Comparison of ENCODE assay signal across 9 mouse cellular contexts in the genomic region with DNA sequence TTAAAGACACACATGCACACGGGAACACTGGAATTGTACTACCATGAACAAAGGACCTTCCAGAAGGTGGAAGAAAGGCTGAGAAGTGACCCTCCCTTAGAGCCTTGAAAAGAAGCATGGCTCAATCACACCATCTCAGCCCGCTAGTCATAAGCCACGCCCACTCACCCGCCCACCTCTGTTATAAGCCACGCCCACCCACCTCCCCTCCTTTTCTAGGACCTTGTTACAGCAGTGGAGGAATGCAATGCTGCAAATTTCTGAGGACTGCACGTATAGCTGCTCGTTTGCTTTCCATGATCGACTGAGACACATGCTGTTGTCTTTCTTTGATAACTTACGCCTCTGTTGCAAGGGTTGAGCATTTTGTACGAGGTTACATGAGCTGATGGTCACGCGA. TPM values are rescaled to one million over a fixed set of nuclear protein-coding genes. Genes with fewer than 3 reads are reported as not detected.
A peak's percentile ranks its signal among the peaks of the same experiment; 100 is the strongest.
DNase-seq lines count a peak whose midpoint lies in the region; ATAC-seq and TF ChIP-seq lines count a peak whose summit lies in the region.
"Had no signal": no experiment of that assay in that cellular context is flagged by ENCODE, and none has a peak within 500 bp of the region (broad histone marks: within the 10 kb centered on the region; RNA-seq: fewer than 3 reads in every experiment).

No protein-coding gene starts in this region.

- no peaks in the 10 kb centered on the region for H3K27me3 ChIP-seq in kidney, embryonic 16.5 days (ENCODE audit: insufficient read depth, low read length)

- in situ Hi-C loops in ES-E14 (cut with MboI; ENCODE audit: low sequenced_read_pairs in 2 of 2, unreplicated experiment in 2 of 2) = no loop called here

- H3K9ac ChIP-seq in kidney, embryonic 16.5 days (replicated peaks; ENCODE audit: low read length) = no peak overlapping the region
- H3K9ac ChIP-seq in ES-E14 (ENCODE audit: insufficient read depth, low read depth, low read length, poor library complexity, severe bottlenecking) = no peak overlapping the region
- H3K9ac ChIP-seq: embryonic facial prominence, embryonic 12.5 days had no signal

- ATAC-seq in kidney, embryonic 16.5 days (ENCODE audit: low FRiP score, low TSS enrichment) = 0 out of 2 replicates have a peak, but pooled peaks have one; percentile 16

- peaks cover 8% of the 10 kb centered on the region for H3K4me1 ChIP-seq in kidney, embryonic 16.5 days (ENCODE audit: insufficient read depth, low read length)
- H3K4me1 ChIP-seq in ES-E14 (ENCODE audit: control insufficient read depth in 2 of 2, insufficient read depth in 2 of 2, low read length in 2 of 2, poor library complexity in 1 of 2) = peaks cover 3 to 12% of the 10 kb centered on the region in 2 experiments; a peak in 2 of 4 replicates

- DNase-seq in kidney, postnatal 36 days = no peak
- peak; percentile 78 for DNase-seq in ES-E14 (ENCODE audit: low read depth, low spot score)
- DNase-seq in embryo, embryonic 9.5 days (ENCODE audit: extremely low spot score) = peak; percentile 63
- DNase-seq in lung, postnatal 14 days = peak; percentile 27
- no peak for DNase-seq in spleen, postnatal 14 days (ENCODE audit: low spot score in 2 of 2)
- DNase-seq in cerebellum, adult 11 months = no peak
- no peak for DNase-seq in left cerebral cortex, adult 18-20 months (ENCODE audit: low spot score in 2 of 2)

- H3K9me3 ChIP-seq in kidney, embryonic 16.5 days (ENCODE audit: low read length) = no peaks in the 10 kb centered on the region
- no peaks in the 10 kb centered on the region for H3K9me3 ChIP-seq in ES-E14 (ENCODE audit: control insufficient read depth, insufficient read depth, low read depth, low read length)
- H3K9me3 ChIP-seq: embryonic facial prominence, embryonic 12.5 days had no signal

- no peak overlapping the region for H3K4me2 ChIP-seq in kidney, embryonic 16.5 days (replicated peaks; ENCODE audit: low read depth, low read length)
- H3K4me2 ChIP-seq: embryonic facial prominence, embryonic 12.5 days had no signal

- 50% methylated on average over 12 of the region's 12 CpGs for WGBS in kidney, embryonic 16.5 days

- H3K4me3 ChIP-seq in kidney, embryonic 16.5 days (ENCODE audit: low read length) = no peak overlapping the region
- H3K4me3 ChIP-seq in ES-E14 (ENCODE audit: insufficient read depth in 1 of 2, low read depth in 1 of 2, low read length in 2 of 2, poor library complexity in 1 of 2, severe bottlenecking in 1 of 2) = no peak overlapping the region; a peak in 2 of 4 replicates
- H3K4me3 ChIP-seq: embryonic facial prominence, embryonic 12.5 days had no signal

- H3K27ac ChIP-seq in kidney, embryonic 16.5 days (ENCODE audit: low read length) = no peak overlapping the region
- no peak overlapping the region for H3K27ac ChIP-seq in ES-E14 (ENCODE audit: insufficient read depth, low read depth, low read length, poor library complexity, severe bottlenecking)
- H3K27ac ChIP-seq: embryonic facial prominence, embryonic 12.5 days had no signal

- H3K36me3 ChIP-seq in kidney, embryonic 16.5 days (ENCODE audit: insufficient read depth, low read length) = no peaks in the 10 kb centered on the region
- no peaks in the 10 kb centered on the region for H3K36me3 ChIP-seq in ES-E14 (ENCODE audit: control insufficient read depth, insufficient read depth, low read length, poor library complexity, severe bottlenecking)
- H3K36me3 ChIP-seq: embryonic facial prominence, embryonic 12.5 days had no signal

TF ChIP-seq in ES-E14, 5 proteins besides CTCF, POLR2A, EP300 and RAD21:
- TF ChIP-seq CHD2 (IDR thresholded peaks at IDR 0.05; ENCODE audit: low read depth, low read length) = no peak
- 0 out of 2 replicates have a peak, but pooled peaks have one; percentile 25 for TF ChIP-seq MAFK (IDR thresholded peaks at IDR 0.05; ENCODE audit: insufficient read depth, low read depth, low read length)
TF ChIP-seq in ES-E14: peak in this region for 1.

RNA-seq across cellular contexts. Expression of a gene that starts 22.7 kb away (rescaled TPM):
- 0.64 and 0.82 TPM in 2 replicates for polyA plus RNA-seq in kidney, embryonic 16.5 days (2015; fragmentation: Nextera tagmentation; extraction: Ambion mirVana)
- 1.1 and 2.0 TPM in 2 replicates for total RNA-seq in ES-E14 (2012; rRNA removed)
- total RNA-seq in left cerebral cortex, adult 18-20 months (2021) = 1 to 10 TPM; 3.0 to 3.3 TPM

RNA-seq across cellular contexts. Expression of a gene that starts 39.0 kb away (rescaled TPM):
- polyA plus RNA-seq in kidney, embryonic 16.5 days (2015; fragmentation: Nextera tagmentation; extraction: Ambion mirVana) = 8.5 and 9.6 TPM in 2 replicates
- total RNA-seq in ES-E14 (2012; rRNA removed) = 51.3 and 68.1 TPM in 2 replicates
- 10 to 100 TPM; 14.3 to 16.4 TPM for total RNA-seq in left cerebral cortex, adult 18-20 months (2021)

Comparison
In these comparisons a context has a peak if more than half of its experiments do, and no peak if none do; other contexts are left out.
1. DNase-seq: peak in ES-E14 (single experiment), embryo, embryonic 9.5 days (single experiment) and lung, postnatal 14 days (single experiment); none in kidney, postnatal 36 days (0 of 2), spleen, postnatal 14 days (0 of 2), cerebellum, adult 11 months (single experiment) and left cerebral cortex, adult 18-20 months (0 of 2).